Comparison of ENCODE assay signal across 8 mouse cellular contexts in the genomic region with DNA sequence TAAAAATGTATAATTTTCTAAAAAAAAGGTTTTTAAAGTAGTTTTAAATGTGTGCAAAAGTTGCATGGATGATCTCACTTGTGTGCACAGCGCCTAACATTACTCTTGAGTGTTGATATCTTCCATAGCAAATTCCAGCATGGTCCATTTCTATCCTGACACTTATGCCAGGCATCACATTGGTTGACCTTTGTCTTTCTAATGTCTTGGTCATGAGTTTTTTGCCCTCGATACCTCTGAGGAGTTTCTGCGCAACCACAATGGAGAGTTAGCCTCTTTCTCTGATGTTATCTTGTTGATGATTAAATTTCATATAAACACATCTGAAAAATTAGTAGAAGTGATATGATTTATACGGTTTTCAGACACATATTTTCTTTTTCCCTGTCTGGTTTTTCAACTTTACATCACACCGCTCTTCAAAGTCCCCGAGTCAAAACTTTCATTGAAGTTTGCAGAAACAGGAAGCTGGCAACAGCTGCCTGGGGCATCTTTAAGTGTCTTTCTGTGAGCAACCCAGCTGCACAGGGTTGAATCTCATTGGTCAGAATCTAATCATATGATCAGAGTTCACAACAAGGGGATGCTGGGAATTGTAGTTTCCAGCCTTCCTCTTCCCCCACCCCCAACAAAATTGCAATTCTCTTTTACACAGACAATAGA.
A peak's percentile ranks its signal among the peaks of the same experiment; 100 is the strongest.
DNase-seq lines count a peak whose midpoint lies in the region.

No protein-coding gene starts in this region.

- peak; percentile 31 for DNase-seq in left cerebral cortex, adult 11 months (ENCODE audit: low spot score)
- DNase-seq in left cerebral cortex, adult 8-10 months (ENCODE audit: low spot score in 2 of 2), result no peak
- DNase-seq in ZHBTc4 (ENCODE audit: low read depth, low spot score), result peak; percentile 44
- DNase-seq in forelimb bud, embryonic 11.5 days (ENCODE audit: low read depth, low spot score), result peak; percentile 74
- DNase-seq in mesoderm, embryonic 11.5 days (ENCODE audit: low read depth, low spot score), result peak; percentile 64
- peak; percentile 8 to 40 for DNase-seq in thymus, postnatal 36 days
- DNase-seq in heart, adult 11 months, result no peak
- no peak for DNase-seq in gastrocnemius, postnatal 25 days

Comparison
In these comparisons a context has a peak if more than half of its experiments do, and no peak if none do; other contexts are left out.
1. DNase-seq: peak in left cerebral cortex, adult 11 months (single experiment), ZHBTc4 (single experiment), forelimb bud, embryonic 11.5 days (single experiment), mesoderm, embryonic 11.5 days (single experiment) and thymus, postnatal 36 days (2 of 2); none in left cerebral cortex, adult 8-10 months (0 of 2), heart, adult 11 months (single experiment) and gastrocnemius, postnatal 25 days (single experiment).